Mouse (Mus musculus) retina, embryonic 14.5 days (tissue): ENCODE measurements around the gene Pik3r1.

Experiments
- DNase-seq: peaks from one replicate; pipeline ENCODE4 v3.0.0-alpha.2; 2015; ENCODE audit warnings: low spot score

Gene Pik3r1

GRCm38 (mm10) chr13:101682378-101682777, 85.6 kb downstream of the Pik3r1 start:
- DNase-seq = no peak

GRCm38 (mm10) chr13:101680083-101680482, 87.9 kb downstream of the Pik3r1 start:
- DNase-seq = no peak

- no peak for DNase-seq
Measured at GRCm38 (mm10) chr13:101678984-101679383, 89.0 kb downstream of the Pik3r1 start.

- no peak for DNase-seq
Measured at GRCm38 (mm10) chr13:101678036-101678435, 90.0 kb downstream of the Pik3r1 start.

GRCm38 (mm10) chr13:101673876-101674275, 94.1 kb downstream of the Pik3r1 start:
- no peak for DNase-seq

- DNase-seq = no peak
Measured at GRCm38 (mm10) chr13:101668859-101669258, 99.2 kb downstream of the Pik3r1 start.

- no peak for DNase-seq
Measured at GRCm38 (mm10) chr13:101664010-101664409, 104.0 kb downstream of the Pik3r1 start.

- DNase-seq = no peak
Measured at GRCm38 (mm10) chr13:101662900-101663299, 105.1 kb downstream of the Pik3r1 start.

GRCm38 (mm10) chr13:101661567-101661966, 106.5 kb downstream of the Pik3r1 start:
- DNase-seq = no peak

GRCm38 (mm10) chr13:101660187-101660586, 107.8 kb downstream of the Pik3r1 start:
- no peak for DNase-seq

- DNase-seq = no peak
Measured at GRCm38 (mm10) chr13:101652131-101652530, 115.9 kb downstream of the Pik3r1 start.

- no peak for DNase-seq
Measured at GRCm38 (mm10) chr13:101641632-101642031, 126.4 kb downstream of the Pik3r1 start.

- DNase-seq = no peak
Measured at GRCm38 (mm10) chr13:101635837-101636236, 132.2 kb downstream of the Pik3r1 start.

GRCm38 (mm10) chr13:101634420-101634819, 133.6 kb downstream of the Pik3r1 start:
- no peak for DNase-seq

- DNase-seq = no peak
Measured at GRCm38 (mm10) chr13:101633620-101634019, 134.4 kb downstream of the Pik3r1 start.

GRCm38 (mm10) chr13:101632771-101633170, 135.2 kb downstream of the Pik3r1 start:
- no peak for DNase-seq

GRCm38 (mm10) chr13:101631561-101631960, 136.5 kb downstream of the Pik3r1 start:
- peak; percentile 49 for DNase-seq
